Mouse (Mus musculus): ENCODE measurements around the gene 2300002M23Rik.

Gene 2300002M23Rik

GRCm38 (mm10) chr17:35601736-35602354 lies 34.6 kb downstream of the 2300002M23Rik start:
- DNase-seq (ENCODE audit: low read depth, low spot score): peak; percentile 24

GRCm38 (mm10) chr17:35617127-35617526 lies 49.9 kb downstream of the 2300002M23Rik start:
- no peak for DNase-seq (ENCODE audit: low read depth, low spot score)

Data from 3T3-L1 (cell line).